Mouse (Mus musculus) neural tube, embryonic 12.5 days (tissue): Measurements from ENCODE around the gene Gm34653. TPM values are rescaled to one million over a fixed set of nuclear protein-coding genes. Genes with fewer than 3 reads are reported as not detected.
"Not testable (repeated sequence)": the region's sequence is repeated elsewhere in the genome, so short reads cannot be mapped to it uniquely, and the experiment has no call there.

Experiments used
- ATAC-seq: fragments of 200-750 bp; cut with Nextera tagmentation; 2 replicates; pipeline ENCODE4 v1.8.0; 2017; ENCODE audit warnings: low read depth, mild to moderate bottlenecking, moderate TSS enrichment, moderate library complexity; ENCODE audit not compliant: low FRiP score
- H3K27ac ChIP-seq: fragments of 300-500 bp; sonication (generic); 2 replicates; pipeline ENCODE4 v1.5.1; 2016
- H3K27me3 ChIP-seq: fragments of 300-500 bp; sonication (generic); replicated peaks from 2 replicates; pipeline ENCODE4 v1.6.1; 2016; ENCODE audit warnings: mild to moderate bottlenecking
- H3K36me3 ChIP-seq: fragments of 300-500 bp; sonication (generic); 2 replicates; pipeline ENCODE4 v1.6.1; 2016; ENCODE audit warnings: mild to moderate bottlenecking
- H3K4me1 ChIP-seq: fragments of 300-500 bp; sonication (generic); 2 replicates; pipeline ENCODE4 v1.6.1; 2016
- H3K4me2 ChIP-seq: fragments of 300-500 bp; sonication (generic); replicated peaks from 2 replicates; pipeline ENCODE4 v1.6.1; 2016; ENCODE audit warnings: mild to moderate bottlenecking
- H3K4me3 ChIP-seq: fragments of 300-500 bp; sonication (generic); 2 replicates; pipeline ENCODE4 v1.5.1; 2016
- H3K9ac ChIP-seq: fragments of 300-500 bp; sonication (generic); 2 replicates; pipeline ENCODE4 v1.6.1; 2016; ENCODE audit warnings: mild to moderate bottlenecking
- H3K9me3 ChIP-seq: fragments of 300-500 bp; sonication (generic); 2 replicates; pipeline ENCODE4 v1.6.1; 2016; ENCODE audit warnings: mild to moderate bottlenecking
- WGBS: fragments of 180-500 bp; shearing (Covaris S2); methylation state at CpG from one replicate; pipeline ENCODE4 v1.1.7; 2016; 5-methylcytosine and 5-hydroxymethylcytosine counted together
- polyA plus RNA-seq: library from polyadenylated mRNA; unstranded; fragments of >200 nt; fragmentation: Nextera tagmentation; extraction: Ambion mirVana; gene quantifications from 2 replicates; pipeline ENCODE4 v1.2.1, GENCODE M21; 2016

The Gm34653 gene
- polyA plus RNA-seq, 1 experiment from 2014 or later = not detected

- peak overlapping the region; percentile 72 for H3K9ac ChIP-seq
- not testable (repeated sequence) for H3K36me3 ChIP-seq, H3K9me3 ChIP-seq, H3K27me3 ChIP-seq
- H3K4me1 ChIP-seq = peaks cover 15% of the 10 kb centered on the region
- under 1% methylated on average over 31 of the region's 32 CpGs for WGBS
- H3K4me2 ChIP-seq = peak overlapping the region; percentile 79
- peak; percentile 67 for ATAC-seq
- H3K27ac ChIP-seq = peak overlapping the region; percentile 83
- H3K4me3 ChIP-seq = peak overlapping the region; percentile 63
These were observed 30.1 kb upstream of the Gm34653 start for GRCm38 (mm10) chr2:34802565-34803245.

GRCm38 (mm10) chr2:34803746-34804145, 29.1 kb upstream of the Gm34653 start:
- WGBS = 69% methylated on average over 3 of the region's 3 CpGs

GRCm38 (mm10) chr2:34804172-34804571, 28.6 kb upstream of the Gm34653 start:
- peak overlapping the region; percentile 46; the same call in 1 of the 2 replicates for H3K4me2 ChIP-seq
- ATAC-seq = no peak

More at GRCm38 (mm10) chr2:34803746-34804145, 29.1 kb upstream of the Gm34653 start:
- H3K9me3 ChIP-seq = no peaks in the 10 kb centered on the region
- no peak overlapping the region for H3K9ac ChIP-seq
- no peak overlapping the region for H3K27ac ChIP-seq
- H3K36me3 ChIP-seq = peaks cover 12% of the 10 kb centered on the region
- H3K4me2 ChIP-seq = peak overlapping the region; percentile 46
- no peak overlapping the region for H3K4me3 ChIP-seq
- peaks cover 15% of the 10 kb centered on the region for H3K4me1 ChIP-seq
- no peak for ATAC-seq
- H3K27me3 ChIP-seq = no peaks in the 10 kb centered on the region

GRCm38 (mm10) chr2:34804815-34805214, 28.0 kb upstream of the Gm34653 start:
- 92% methylated on average over 1 of the region's 1 CpGs for WGBS
- no peak for ATAC-seq

More at GRCm38 (mm10) chr2:34804172-34804571, 28.6 kb upstream of the Gm34653 start:
- peaks cover 11% of the 10 kb centered on the region for H3K4me1 ChIP-seq
- no peak overlapping the region for H3K4me3 ChIP-seq
- H3K27ac ChIP-seq = no peak overlapping the region
- peaks cover 17% of the 10 kb centered on the region for H3K36me3 ChIP-seq
- 98% methylated on average over 2 of the region's 2 CpGs for WGBS
- no peaks in the 10 kb centered on the region for H3K9me3 ChIP-seq
- H3K27me3 ChIP-seq = no peaks in the 10 kb centered on the region
- no peak overlapping the region for H3K9ac ChIP-seq

GRCm38 (mm10) chr2:34805364-34805950, 27.4 kb upstream of the Gm34653 start:
- H3K9me3 ChIP-seq = no peaks in the 10 kb centered on the region
- no peak overlapping the region for H3K9ac ChIP-seq
- no peak overlapping the region for H3K4me3 ChIP-seq
- H3K27ac ChIP-seq = no peak overlapping the region
- no peak for ATAC-seq
- H3K4me1 ChIP-seq = peaks cover 5% of the 10 kb centered on the region
- WGBS = 91% methylated on average over 10 of the region's 10 CpGs
- H3K27me3 ChIP-seq = no peaks in the 10 kb centered on the region
- no peak overlapping the region for H3K4me2 ChIP-seq
- H3K36me3 ChIP-seq = peaks cover 19% of the 10 kb centered on the region

More at GRCm38 (mm10) chr2:34804815-34805214, 28.0 kb upstream of the Gm34653 start:
- Histone ChIP-seq H3K4me1 (peaks cover 8% of the 10 kb centered on the region), H3K9me3 (no peaks in the 10 kb centered on the region), H3K4me3 (no peak overlapping the region), H3K27me3 (no peaks in the 10 kb centered on the region), H3K27ac (no peak overlapping the region), H3K36me3 (peaks cover 19% of the 10 kb centered on the region), H3K4me2 (no peak overlapping the region), H3K9ac (no peak overlapping the region)

GRCm38 (mm10) chr2:34808057-34808456, 24.8 kb upstream of the Gm34653 start:
- Histone ChIP-seq H3K4me3 (no peak overlapping the region), H3K27me3 (no peaks in the 10 kb centered on the region), H3K36me3 (peaks cover 33% of the 10 kb centered on the region), H3K9ac (no peak overlapping the region), H3K27ac (no peak overlapping the region), H3K9me3 (no peaks in the 10 kb centered on the region), H3K4me1 (peaks cover 5% of the 10 kb centered on the region), H3K4me2 (no peak overlapping the region)
- ATAC-seq = no peak
- WGBS = 89% methylated on average over 2 of the region's 2 CpGs

GRCm38 (mm10) chr2:34809568-34809967, 23.2 kb upstream of the Gm34653 start:
- H3K27ac ChIP-seq = no peak overlapping the region
- no peaks in the 10 kb centered on the region for H3K27me3 ChIP-seq
- no peaks in the 10 kb centered on the region for H3K9me3 ChIP-seq
- 100% methylated on average over 1 of the region's 1 CpGs for WGBS
- no peak overlapping the region for H3K9ac ChIP-seq
- H3K36me3 ChIP-seq = peaks cover 47% of the 10 kb centered on the region
- no peaks in the 10 kb centered on the region for H3K4me1 ChIP-seq
- H3K4me2 ChIP-seq = no peak overlapping the region
- ATAC-seq = no peak
- H3K4me3 ChIP-seq = no peak overlapping the region

GRCm38 (mm10) chr2:34810775-34811174, 22.0 kb upstream of the Gm34653 start:
- Histone ChIP-seq H3K27me3 (no peaks in the 10 kb centered on the region), H3K4me3 (no peak overlapping the region), H3K9ac (no peak overlapping the region), H3K27ac (no peak overlapping the region), H3K9me3 (no peaks in the 10 kb centered on the region), H3K4me2 (no peak overlapping the region), H3K4me1 (no peaks in the 10 kb centered on the region), H3K36me3 (peaks cover 56% of the 10 kb centered on the region)
- no peak for ATAC-seq
- WGBS = 95% methylated on average over 3 of the region's 3 CpGs

- H3K9ac ChIP-seq = no peak overlapping the region
- WGBS = 86% methylated on average over 7 of the region's 7 CpGs
- peaks cover 51% of the 10 kb centered on the region for H3K36me3 ChIP-seq
- H3K27me3 ChIP-seq = no peaks in the 10 kb centered on the region
- no peak for ATAC-seq
- no peak overlapping the region for H3K4me2 ChIP-seq
- no peaks in the 10 kb centered on the region for H3K9me3 ChIP-seq
- no peak overlapping the region for H3K4me3 ChIP-seq
- H3K4me1 ChIP-seq = no peaks in the 10 kb centered on the region
- H3K27ac ChIP-seq = no peak overlapping the region
These were observed 20.1 kb upstream of the Gm34653 start for GRCm38 (mm10) chr2:34812706-34813105.

GRCm38 (mm10) chr2:34815893-34816292, 16.9 kb upstream of the Gm34653 start:
- H3K4me2 ChIP-seq, H3K9ac ChIP-seq, H3K27ac ChIP-seq, H3K27me3 ChIP-seq, ATAC-seq, H3K4me3 ChIP-seq, H3K4me1 ChIP-seq, H3K9me3 ChIP-seq: not testable (repeated sequence)
- WGBS = 99% methylated on average over 2 of the region's 2 CpGs
- peaks cover 47% of the 10 kb centered on the region for H3K36me3 ChIP-seq

GRCm38 (mm10) chr2:34818492-34818891, 14.3 kb upstream of the Gm34653 start:
- WGBS = 93% methylated on average over 2 of the region's 2 CpGs
- no peak overlapping the region for H3K9ac ChIP-seq

GRCm38 (mm10) chr2:34825827-34826459, 6.9 kb upstream of the Gm34653 start, which contains the start of gene Fbxw2:
Gene Fbxw2 (minus strand): TSS chr2:34826311.
- WGBS = under 1% methylated on average over 55 of the region's 57 CpGs
- H3K27ac ChIP-seq = peak within 1 kb of the TSS; percentile 67; the same call in 1 of the 2 replicates
- ATAC-seq = peak; percentile 95
- H3K4me3 ChIP-seq = peak within 1 kb of the TSS; percentile 97
- peaks cover 13% of the 10 kb centered on the region for H3K36me3 ChIP-seq
- peaks cover 19% of the 10 kb centered on the region for H3K4me1 ChIP-seq
- H3K27me3 ChIP-seq = no peaks in the 10 kb centered on the region
- H3K9me3 ChIP-seq = 0 out of 2 replicates have a peak, but pooled peaks cover 5% of the 10 kb centered on the region
- H3K9ac ChIP-seq = peak within 1 kb of the TSS; percentile 96
- peak within 1 kb of the TSS; percentile 80 for H3K4me2 ChIP-seq

More at GRCm38 (mm10) chr2:34818492-34818891, 14.3 kb upstream of the Gm34653 start:
- Histone ChIP-seq H3K4me2 (no peak overlapping the region), H3K4me3 (no peak overlapping the region), H3K36me3 (peaks cover 43% of the 10 kb centered on the region), H3K4me1 (no peaks in the 10 kb centered on the region), H3K9me3 (no peaks in the 10 kb centered on the region), H3K27me3 (no peaks in the 10 kb centered on the region), H3K27ac (no peak overlapping the region)
- no peak for ATAC-seq
